Mouse (Mus musculus): ENCODE results near the gene Tom1l2.

- TF ChIP-seq CTCF (IDR thresholded peaks at IDR 0.05; ENCODE audit: control insufficient read depth, insufficient read depth, insufficient replicate concordance, low read depth, low read length) (no peak), POLR2A (IDR thresholded peaks at IDR 0.05; ENCODE audit: control insufficient read depth, low read depth, low read length) (no peak)
These were observed 79.4 kb downstream of the Tom1l2 start for GRCm38 (mm10) chr11:60273273-60273805.

Measured in testis, adult 2 months (tissue).